Comparison of ENCODE assay signal across 30 mouse cellular contexts in genomic region chr3:49274286-49274923, GRCm38 (mm10).
DNase-seq lines count a peak whose midpoint lies in the region; ATAC-seq lines count a peak whose summit lies in the region.
"Had no signal": no experiment of that assay in that cellular context is flagged by ENCODE, and none has a peak within 500 bp of the region (broad histone marks: within the 10 kb centered on the region; RNA-seq: fewer than 3 reads in every experiment).

No protein-coding gene starts in this region.

- no peaks in the 10 kb centered on the region for H3K36me3 ChIP-seq in forebrain, embryonic 13.5 days (ENCODE audit: poor library complexity, severe bottlenecking)
- no peaks in the 10 kb centered on the region for H3K36me3 ChIP-seq in forebrain, embryonic 10.5 days (replicated peaks)
- no peaks in the 10 kb centered on the region for H3K36me3 ChIP-seq in embryonic facial prominence, embryonic 14.5 days (ENCODE audit: control insufficient read depth, insufficient read depth, low read length)
- H3K36me3 ChIP-seq: embryonic facial prominence, embryonic 15.5 days; heart, embryonic 10.5 days; heart, embryonic 15.5 days; hindbrain, embryonic 12.5 days; neural tube, embryonic 12.5 days; stomach, embryonic 15.5 days had no signal

- H3K27ac ChIP-seq in forebrain, embryonic 13.5 days = no peak overlapping the region
- H3K27ac ChIP-seq in forebrain, embryonic 10.5 days = no peak overlapping the region
- H3K27ac ChIP-seq in embryonic facial prominence, embryonic 14.5 days (replicated peaks; ENCODE audit: low read depth, low read length) = no peak overlapping the region
- H3K27ac ChIP-seq: embryonic facial prominence, embryonic 15.5 days; heart, embryonic 10.5 days; heart, embryonic 15.5 days; hindbrain, embryonic 12.5 days; liver, embryonic 14.5 days; macrophage; neural tube, embryonic 12.5 days; stomach, embryonic 15.5 days had no signal

- H3K9ac ChIP-seq in forebrain, embryonic 13.5 days = no peak overlapping the region
- no peak overlapping the region for H3K9ac ChIP-seq in embryonic facial prominence, embryonic 14.5 days (ENCODE audit: low read depth, low read length)
- H3K9ac ChIP-seq: embryonic facial prominence, embryonic 15.5 days; heart, embryonic 15.5 days; hindbrain, embryonic 12.5 days; liver, embryonic 14.5 days; neural tube, embryonic 12.5 days; stomach, embryonic 15.5 days had no signal

- H3K27me3 ChIP-seq in forebrain, embryonic 13.5 days = no peaks in the 10 kb centered on the region
- peaks cover 17% of the 10 kb centered on the region; the same call in 1 of the 2 replicates for H3K27me3 ChIP-seq in forebrain, embryonic 10.5 days (ENCODE audit: poor library complexity, severe bottlenecking)
- H3K27me3 ChIP-seq in embryonic facial prominence, embryonic 14.5 days (replicated peaks; ENCODE audit: control insufficient read depth, insufficient read depth, low read length) = no peaks in the 10 kb centered on the region
- H3K27me3 ChIP-seq: embryonic facial prominence, embryonic 15.5 days; heart, embryonic 15.5 days; hindbrain, embryonic 12.5 days; neural tube, embryonic 12.5 days; stomach, embryonic 15.5 days had no signal

- no peaks in the 10 kb centered on the region for H3K4me1 ChIP-seq in forebrain, embryonic 13.5 days
- H3K4me1 ChIP-seq in forebrain, embryonic 10.5 days = peaks cover 8% of the 10 kb centered on the region
- H3K4me1 ChIP-seq in embryonic facial prominence, embryonic 14.5 days (ENCODE audit: control insufficient read depth, insufficient read depth, low read length) = no peaks in the 10 kb centered on the region
- H3K4me1 ChIP-seq: embryonic facial prominence, embryonic 15.5 days; heart, embryonic 10.5 days; heart, embryonic 15.5 days; hindbrain, embryonic 12.5 days; neural tube, embryonic 12.5 days; stomach, embryonic 15.5 days had no signal

- peak; percentile 51; the same call in 1 of the 2 replicates for ATAC-seq in forebrain, embryonic 13.5 days
- no peak for ATAC-seq in embryonic facial prominence, embryonic 14.5 days (ENCODE audit: low read depth)
- ATAC-seq in erythroid progenitor cell, adult 5-6 weeks (replicated peaks; ENCODE audit: low FRiP score, poor library complexity, severe bottlenecking) = no peak
- ATAC-seq: intestine, postnatal 0 days; midbrain, embryonic 16.5 days had no signal

- 34% methylated on average over 1 of the region's 1 CpGs for WGBS in forebrain, embryonic 13.5 days
- WGBS in forebrain, embryonic 10.5 days = 33% methylated on average over 1 of the region's 1 CpGs
- WGBS in embryonic facial prominence, embryonic 14.5 days = 62% methylated on average over 1 of the region's 1 CpGs

- no peak overlapping the region for H3K4me2 ChIP-seq in forebrain, embryonic 13.5 days
- no peak overlapping the region for H3K4me2 ChIP-seq in embryonic facial prominence, embryonic 14.5 days (ENCODE audit: low read depth, low read length)
- H3K4me2 ChIP-seq: embryonic facial prominence, embryonic 15.5 days; heart, embryonic 15.5 days; hindbrain, embryonic 12.5 days; neural tube, embryonic 12.5 days; stomach, embryonic 15.5 days had no signal

- no peak for DNase-seq in forebrain, embryonic 10.5 days (ENCODE audit: extremely low spot score, low spot score)
- peak; percentile 92 for DNase-seq in Muller cell, postnatal 12 days (ENCODE audit: inconsistent ontology term)
- peak; percentile 38 for DNase-seq in embryonic facial prominence, embryonic 14.5 days (ENCODE audit: low spot score)
- DNase-seq in retina, postnatal 7 days (ENCODE audit: low read depth, low spot score) = peak; percentile 5
- DNase-seq: adrenal gland, adult 8-10 months; B cell, adult 2 months; cerebellum, adult 8-10 months; cerebellum, postnatal 25 days; gastrocnemius, postnatal 14 days; heart, postnatal 36 days; kidney, adult 9 months; kidney, postnatal 10 days; layer of hippocampus, adult 9-11 months; liver; lung, adult 2 months; lung, postnatal 10 days; right cerebral cortex, postnatal 14 days had no signal

- no peak overlapping the region for H3K4me3 ChIP-seq in forebrain, embryonic 13.5 days
- H3K4me3 ChIP-seq in forebrain, embryonic 10.5 days = no peak overlapping the region
- H3K4me3 ChIP-seq in embryonic facial prominence, embryonic 14.5 days (ENCODE audit: low read depth, low read length) = no peak overlapping the region
- H3K4me3 ChIP-seq: embryonic facial prominence, embryonic 15.5 days; heart, embryonic 10.5 days; heart, embryonic 15.5 days; hindbrain, embryonic 12.5 days; myocyte; neural tube, embryonic 12.5 days; stomach, embryonic 15.5 days had no signal

- no peaks in the 10 kb centered on the region for H3K9me3 ChIP-seq in forebrain, embryonic 13.5 days (replicated peaks)
- no peaks in the 10 kb centered on the region for H3K9me3 ChIP-seq in forebrain, embryonic 10.5 days
- H3K9me3 ChIP-seq in embryonic facial prominence, embryonic 14.5 days (ENCODE audit: control insufficient read depth, low read length) = no peaks in the 10 kb centered on the region
- H3K9me3 ChIP-seq: embryonic facial prominence, embryonic 15.5 days; heart, embryonic 10.5 days; heart, embryonic 15.5 days; hindbrain, embryonic 12.5 days; neural tube, embryonic 12.5 days; stomach, embryonic 15.5 days had no signal
